Mouse (Mus musculus) liver, embryonic 13.5 days (tissue): ENCODE results near the gene Olfr1253. TPM values are rescaled to one million over a fixed set of nuclear protein-coding genes. Genes with fewer than 3 reads are reported as not detected.

Experiments
- ATAC-seq: fragments of 200-750 bp; cut with Nextera tagmentation; 2 replicates; pipeline ENCODE4 v1.8.0; 2017; ENCODE audit warnings: low read depth, mild to moderate bottlenecking, moderate number of reproducible peaks, moderate library complexity
- DNase-seq: peaks from one replicate; pipeline ENCODE4 v3.0.0; 2022
- H3K27ac ChIP-seq: fragments of 300-500 bp; sonication (generic); 2 replicates; pipeline ENCODE4 v1.5.1; 2015; ENCODE audit warnings: moderate library complexity, mild to moderate bottlenecking, inconsistent platforms
- H3K27me3 ChIP-seq: fragments of 300-500 bp; sonication (generic); 2 replicates; pipeline ENCODE4 v1.6.1; 2015; ENCODE audit warnings: mild to moderate bottlenecking, inconsistent platforms
- H3K36me3 ChIP-seq: fragments of 300-500 bp; sonication (generic); 2 replicates; pipeline ENCODE4 v1.6.1; 2015; ENCODE audit warnings: mild to moderate bottlenecking, inconsistent platforms
- H3K4me1 ChIP-seq: fragments of 300-500 bp; sonication (generic); replicated peaks from 2 replicates; pipeline ENCODE4 v1.6.1; 2015; ENCODE audit warnings: inconsistent platforms
- H3K4me2 ChIP-seq: fragments of 300-500 bp; sonication (generic); 2 replicates; pipeline ENCODE4 v1.6.1; 2015; ENCODE audit warnings: inconsistent platforms, mild to moderate bottlenecking, moderate library complexity
- H3K4me3 ChIP-seq: fragments of 300-500 bp; sonication (generic); replicated peaks from 2 replicates; pipeline ENCODE4 v1.5.1; 2015; ENCODE audit warnings: mild to moderate bottlenecking, inconsistent platforms
- H3K9ac ChIP-seq: fragments of 300-500 bp; sonication (generic); 2 replicates; pipeline ENCODE4 v1.6.1; 2015; ENCODE audit warnings: mild to moderate bottlenecking, inconsistent platforms
- H3K9me3 ChIP-seq: fragments of 300-500 bp; sonication (generic); replicated peaks from 2 replicates; pipeline ENCODE4 v1.6.1; 2016; ENCODE audit warnings: inconsistent platforms
- WGBS: fragments of 180-500 bp; shearing (Covaris S2); methylation state at CpG from one replicate; pipeline ENCODE4 v1.1.7; 2015; ENCODE audit not compliant: insufficient replicate concordance; 5-methylcytosine and 5-hydroxymethylcytosine counted together
- polyA plus RNA-seq: library from polyadenylated mRNA; unstranded; fragments of >200 nt; fragmentation: Nextera tagmentation; extraction: Ambion mirVana; gene quantifications from 2 replicates; pipeline ENCODE4 v1.2.1, GENCODE M21; 2015

Olfr1253 gene
- polyA plus RNA-seq: not detected in 2 replicates

DNA sequence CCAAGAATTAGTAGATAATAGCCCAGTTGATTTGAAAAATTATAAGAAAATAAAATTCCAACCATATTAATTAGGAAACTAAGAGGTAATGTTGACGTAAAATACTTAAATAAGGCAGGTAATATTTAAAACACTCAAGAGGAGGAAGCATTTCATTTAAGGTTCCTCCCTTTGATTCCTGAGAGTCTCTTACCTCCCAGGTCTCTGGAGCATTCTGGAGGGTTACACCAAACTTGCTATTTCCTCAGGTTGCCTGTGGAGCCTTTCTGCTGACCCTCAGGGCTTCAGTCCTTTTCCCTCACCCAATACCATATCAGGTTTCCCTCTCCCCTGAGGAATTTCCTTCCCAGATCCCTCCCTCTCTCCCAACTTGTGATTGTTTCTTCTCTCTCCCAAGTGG, at the start of gene Olfr1253:
Gene Olfr1253, minus strand, starts transcription at position 101 of the 400 bp plus-strand sequence.
- ATAC-seq: no peak
- H3K27me3 ChIP-seq: no peaks in the 10 kb centered on the region

GRCm38 (mm10) chr2:89799583-89799982, 42.7 kb upstream of the Olfr1253 start:
- H3K9me3 ChIP-seq: no peaks in the 10 kb centered on the region
- no peak overlapping the region for H3K4me3 ChIP-seq
- DNase-seq (no peak), ATAC-seq (no peak)
- 78% methylated on average over 3 of the region's 3 CpGs for WGBS
- no peaks in the 10 kb centered on the region for H3K36me3 ChIP-seq
- no peaks in the 10 kb centered on the region for H3K4me1 ChIP-seq
- H3K27ac ChIP-seq: no peak overlapping the region
- H3K27me3 ChIP-seq: no peaks in the 10 kb centered on the region
- H3K9ac ChIP-seq: no peak overlapping the region
- no peak overlapping the region for H3K4me2 ChIP-seq

More for the DNA sequence above, at the start of gene Olfr1253:
- no peak for DNase-seq
- Histone ChIP-seq H3K36me3 (no peaks in the 10 kb centered on the region), H3K4me2 (no peak within 1 kb of the TSS), H3K9ac (no peak within 1 kb of the TSS), H3K27ac (no peak within 1 kb of the TSS), H3K4me3 (no peak within 1 kb of the TSS), H3K9me3 (no peaks in the 10 kb centered on the region), H3K4me1 (no peaks in the 10 kb centered on the region)
- WGBS: 65% methylated on average over 1 of the region's 1 CpGs

GRCm38 (mm10) chr2:89793519-89793918, 36.6 kb upstream of the Olfr1253 start, which contains the start of gene Olfr1254:
TSS of gene Olfr1254 (minus strand) at chr2:89793619.
- Histone ChIP-seq H3K36me3 (no peaks in the 10 kb centered on the region), H3K9me3 (no peaks in the 10 kb centered on the region), H3K27ac (no peak within 1 kb of the TSS), H3K4me1 (no peaks in the 10 kb centered on the region), H3K4me3 (no peak within 1 kb of the TSS), H3K27me3 (no peaks in the 10 kb centered on the region), H3K4me2 (no peak within 1 kb of the TSS), H3K9ac (no peak within 1 kb of the TSS)
- DNase-seq (no peak), ATAC-seq (no peak)

DNA sequence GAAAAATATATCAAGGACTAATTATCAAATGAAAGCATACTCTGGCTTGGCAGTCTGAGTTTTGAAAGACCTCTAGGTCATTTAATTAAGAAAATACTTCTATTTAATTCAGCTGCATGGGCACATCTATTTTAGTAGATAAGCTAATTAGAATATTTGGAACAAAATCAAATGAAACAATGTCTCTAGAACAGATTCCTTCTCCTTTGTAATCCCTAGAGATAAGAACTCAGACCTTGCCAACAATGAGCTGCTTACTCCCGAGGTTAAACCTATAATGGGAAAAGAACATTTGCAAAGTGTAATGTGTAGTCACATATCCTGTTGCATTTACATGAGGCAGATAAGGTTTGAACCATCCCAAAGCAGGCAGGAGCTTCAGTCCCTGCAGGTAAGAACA, 32.0 kb downstream of the Olfr1253 start, which contains the start of gene Olfr1252:
Gene Olfr1252, minus strand, starts transcription at position 101 of the 400 bp plus-strand sequence.
- Histone ChIP-seq H3K4me3 (no peak within 1 kb of the TSS), H3K4me2 (no peak within 1 kb of the TSS), H3K36me3 (no peaks in the 10 kb centered on the region), H3K9me3 (no peaks in the 10 kb centered on the region), H3K9ac (no peak within 1 kb of the TSS), H3K27ac (no peak within 1 kb of the TSS), H3K27me3 (no peaks in the 10 kb centered on the region), H3K4me1 (no peaks in the 10 kb centered on the region)
- no peak for ATAC-seq
- no peak for DNase-seq
- WGBS: 23% methylated on average over 1 of the region's 1 CpGs

Other genes with a start within 250 kb of the Olfr1253 start
- not detected in 2 replicates for gene Olfr1243, start 225.6 kb downstream of the Olfr1253 start, polyA plus RNA-seq
- gene Olfr1245, start 178.6 kb downstream of the Olfr1253 start, polyA plus RNA-seq: not detected in 2 replicates
- gene Olfr1246, start 163.9 kb downstream of the Olfr1253 start, polyA plus RNA-seq: not detected in 2 replicates
- gene Olfr1247, start 143.0 kb downstream of the Olfr1253 start, polyA plus RNA-seq: not detected in 2 replicates
- not detected in 2 replicates for gene Olfr1248, start 138.8 kb downstream of the Olfr1253 start, polyA plus RNA-seq
- gene Olfr1249, start 122.1 kb downstream of the Olfr1253 start, polyA plus RNA-seq: not detected in 2 replicates
- not detected in 2 replicates for gene Olfr1250, start 95.6 kb downstream of the Olfr1253 start, polyA plus RNA-seq
- gene Olfr1251, start 85.2 kb downstream of the Olfr1253 start, polyA plus RNA-seq: not detected in 2 replicates
- gene Olfr1252, start 32.1 kb downstream of the Olfr1253 start, polyA plus RNA-seq: not detected in 2 replicates
- not detected in 2 replicates for gene Olfr1254, start 36.5 kb upstream of the Olfr1253 start, polyA plus RNA-seq
- not detected in 2 replicates for gene Olfr1255, start 55.0 kb upstream of the Olfr1253 start, polyA plus RNA-seq
- gene Olfr1256, start 84.5 kb upstream of the Olfr1253 start, polyA plus RNA-seq: not detected in 2 replicates
- not detected in 2 replicates for gene Olfr48, start 91.1 kb upstream of the Olfr1253 start, polyA plus RNA-seq
- gene Olfr1257, start 121.3 kb upstream of the Olfr1253 start, polyA plus RNA-seq: not detected in 2 replicates
- gene Olfr1258, start 170.2 kb upstream of the Olfr1253 start, polyA plus RNA-seq: not detected in 2 replicates
- not detected in 2 replicates for gene Olfr1259, start 191.6 kb upstream of the Olfr1253 start, polyA plus RNA-seq
- not detected in 2 replicates for gene Olfr1260, start 217.2 kb upstream of the Olfr1253 start, polyA plus RNA-seq
- not detected in 2 replicates for gene Olfr1261, start 234.1 kb upstream of the Olfr1253 start, polyA plus RNA-seq
- gene Olfr1262, start 243.1 kb upstream of the Olfr1253 start, polyA plus RNA-seq: not detected in 2 replicates